Mouse (Mus musculus) CD4-positive, CD25-positive, alpha-beta regulatory T cell, adult 4 months (primary cell): ENCODE measurements around the gene Pxn. TPM values are rescaled to one million over a fixed set of nuclear protein-coding genes. Genes with fewer than 3 reads are reported as not detected.

Experiments
- ATAC-seq: one replicate; pipeline ENCODE4 v1.8.0; 2017
- polyA plus RNA-seq, 2 experiments: library from polyadenylated mRNA; unstranded; fragments of 100-300 nt; shearing (Covaris generic); gene quantifications; one replicate each; pipeline ENCODE4 v1.2.1; 2017

Pxn gene
- polyA plus RNA-seq, 2 experiments from 2014 or later = 14.5 to 23.4 TPM

- no peak for ATAC-seq
These were observed 22.9 kb downstream of the Pxn start for GRCm38 (mm10) chr5:115529364-115529741.

- no peak for ATAC-seq
These were observed 23.4 kb downstream of the Pxn start for GRCm38 (mm10) chr5:115529742-115530446.

- ATAC-seq = no peak
These were observed 24.0 kb downstream of the Pxn start for GRCm38 (mm10) chr5:115530447-115530809.

- ATAC-seq = no peak
These were observed 25.3 kb downstream of the Pxn start for GRCm38 (mm10) chr5:115531671-115532270.

- no peak for ATAC-seq
These were observed 27.8 kb downstream of the Pxn start for GRCm38 (mm10) chr5:115534290-115534731.

GRCm38 (mm10) chr5:115534856-115535255, 28.4 kb downstream of the Pxn start:
- peak; percentile 65 for ATAC-seq

- no peak for ATAC-seq
These were observed 29.2 kb downstream of the Pxn start for GRCm38 (mm10) chr5:115535635-115536034.

GRCm38 (mm10) chr5:115538017-115538692, 31.7 kb downstream of the Pxn start:
- no peak for ATAC-seq

- ATAC-seq = peak; percentile 73
These were observed 32.2 kb downstream of the Pxn start for GRCm38 (mm10) chr5:115538693-115539043.

- peak; percentile 65 for ATAC-seq
These were observed 36.3 kb downstream of the Pxn start for GRCm38 (mm10) chr5:115542635-115543384.

GRCm38 (mm10) chr5:115543509-115544253, 37.2 kb downstream of the Pxn start:
- no peak for ATAC-seq

- ATAC-seq = no peak
These were observed 38.2 kb downstream of the Pxn start for GRCm38 (mm10) chr5:115544655-115545185.

- no peak for ATAC-seq
These were observed 39.2 kb downstream of the Pxn start for GRCm38 (mm10) chr5:115545636-115546035.

- ATAC-seq = no peak
These were observed 40.1 kb downstream of the Pxn start for GRCm38 (mm10) chr5:115546536-115546935.

GRCm38 (mm10) chr5:115547014-115547413, 40.5 kb downstream of the Pxn start:
- no peak for ATAC-seq

- ATAC-seq = no peak
These were observed 40.9 kb downstream of the Pxn start for GRCm38 (mm10) chr5:115547421-115547820.

- ATAC-seq = no peak
These were observed 42.2 kb downstream of the Pxn start for GRCm38 (mm10) chr5:115548501-115549285.

- ATAC-seq = no peak
These were observed 44.1 kb downstream of the Pxn start for GRCm38 (mm10) chr5:115550482-115551005.

- ATAC-seq = no peak
These were observed 44.9 kb downstream of the Pxn start for GRCm38 (mm10) chr5:115551386-115551785.

GRCm38 (mm10) chr5:115551799-115552198, 45.3 kb downstream of the Pxn start:
- no peak for ATAC-seq

- no peak for ATAC-seq
These were observed 47.4 kb downstream of the Pxn start for GRCm38 (mm10) chr5:115553801-115554420.
